Mouse (Mus musculus) ES-CJ7 (cell line): ENCODE measurements around the gene Kin.

Experiments used
- DNase-seq: peaks from one replicate; pipeline ENCODE4 v3.0.0; 2011; ENCODE audit warnings: low read depth, low spot score

The Kin gene

DNA sequence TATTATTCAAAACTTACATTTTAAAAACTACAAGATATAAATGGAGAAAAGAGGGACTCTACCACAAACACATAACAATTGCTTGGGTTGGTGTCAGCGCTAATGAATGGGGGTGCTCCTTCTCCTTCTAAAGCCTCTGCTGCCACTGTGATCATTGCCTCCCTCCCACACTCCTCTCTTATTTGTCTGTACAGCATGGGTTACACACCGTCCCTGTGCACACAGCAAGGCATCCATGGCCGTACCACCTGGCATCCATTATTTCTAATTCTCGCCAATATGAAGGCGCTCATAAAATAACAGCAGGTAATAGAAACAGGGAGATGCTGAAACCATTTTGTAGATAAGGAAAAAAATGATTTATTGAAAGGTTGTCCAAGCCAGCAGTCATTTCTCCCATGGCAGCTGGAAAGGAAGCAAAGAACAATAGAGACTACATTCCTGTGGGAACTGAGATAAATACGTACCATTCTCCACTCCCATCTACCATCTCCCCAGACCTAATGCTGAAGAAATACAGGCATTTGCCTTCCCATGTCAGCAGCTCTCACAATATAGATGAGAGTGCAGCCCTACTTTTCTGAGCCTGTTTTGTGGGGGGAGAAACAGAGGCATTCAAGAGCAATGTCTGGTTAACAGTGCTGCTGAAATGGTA lies 28.3 kb downstream of the Kin start:
- no peak for DNase-seq

DNA sequence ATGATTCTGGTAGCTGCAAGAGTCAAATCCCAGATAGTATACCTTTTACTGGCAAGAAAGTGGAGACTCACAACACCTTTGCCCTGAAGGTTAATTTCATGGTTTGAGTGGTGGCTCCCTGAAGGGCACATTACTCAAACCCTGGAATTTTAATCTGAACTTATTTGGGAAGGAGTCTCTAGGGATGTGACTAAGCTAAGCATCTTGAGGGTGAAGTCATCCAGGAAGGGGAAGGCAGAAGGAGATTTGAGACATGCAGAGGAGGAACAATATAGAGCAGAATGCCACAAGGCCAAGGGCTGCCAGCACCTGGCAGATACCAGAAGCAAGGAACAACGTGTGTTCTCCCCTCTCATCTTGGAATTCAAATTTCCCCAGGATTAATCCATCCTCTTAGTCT lies 38.4 kb downstream of the Kin start:
- no peak for DNase-seq

DNA sequence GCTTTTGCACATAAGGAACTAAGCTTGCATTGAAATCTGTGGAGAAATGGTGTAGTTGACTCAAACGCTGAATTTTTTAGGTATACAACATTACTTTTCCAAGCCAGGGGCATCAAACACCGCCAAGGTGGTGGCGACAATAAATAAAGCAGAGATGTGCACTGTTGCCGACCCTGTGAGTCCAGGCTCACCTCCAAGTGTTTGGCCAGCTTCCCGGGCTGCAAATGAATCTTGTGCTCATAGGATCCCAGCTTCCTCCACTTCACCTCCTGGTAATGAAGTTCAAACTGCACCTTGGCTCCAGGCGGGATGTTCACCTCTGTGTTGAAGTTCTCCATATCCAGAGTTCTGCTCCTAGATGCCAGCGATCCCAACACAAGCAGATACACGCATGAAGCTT lies 38.9 kb downstream of the Kin start:
- no peak for DNase-seq

DNA sequence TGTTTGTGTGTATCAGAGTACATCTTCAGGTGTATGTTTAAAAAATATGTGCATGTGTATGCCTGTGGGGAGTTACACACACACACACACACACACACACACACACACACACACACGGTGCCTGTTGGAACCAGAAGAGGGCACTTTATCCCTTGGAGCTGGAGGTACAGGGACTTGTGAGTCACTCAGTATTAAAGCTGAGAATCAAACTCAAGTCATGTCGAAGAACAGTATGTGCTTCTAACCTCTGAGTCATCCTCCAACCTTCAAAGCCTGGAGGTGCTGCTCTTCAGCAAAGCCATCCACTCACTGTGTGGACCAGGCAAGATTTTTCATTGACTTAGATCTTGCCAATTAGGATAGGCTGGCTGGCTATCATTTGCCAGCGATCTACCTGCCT lies 41.4 kb downstream of the Kin start:
- DNase-seq: no peak

DNA sequence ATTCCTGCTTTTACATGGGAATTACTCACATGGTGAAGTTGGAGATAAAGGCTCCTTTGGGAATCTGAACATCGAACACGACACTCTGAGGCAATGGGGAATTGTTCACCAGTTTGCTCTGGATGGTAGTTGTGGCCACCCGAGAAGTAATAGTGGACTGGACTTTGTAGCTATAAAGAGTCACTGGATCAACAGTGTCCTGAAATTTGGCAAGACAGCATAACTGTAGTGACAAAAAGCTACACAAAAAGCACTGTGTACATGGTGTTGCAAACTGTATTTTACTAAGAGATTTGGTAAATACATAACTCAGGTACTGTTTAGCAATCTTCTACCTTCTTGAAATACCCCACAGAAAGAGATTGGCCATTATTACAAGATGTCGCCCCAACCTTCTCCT lies 45.7 kb downstream of the Kin start:
- DNase-seq: no peak

DNA sequence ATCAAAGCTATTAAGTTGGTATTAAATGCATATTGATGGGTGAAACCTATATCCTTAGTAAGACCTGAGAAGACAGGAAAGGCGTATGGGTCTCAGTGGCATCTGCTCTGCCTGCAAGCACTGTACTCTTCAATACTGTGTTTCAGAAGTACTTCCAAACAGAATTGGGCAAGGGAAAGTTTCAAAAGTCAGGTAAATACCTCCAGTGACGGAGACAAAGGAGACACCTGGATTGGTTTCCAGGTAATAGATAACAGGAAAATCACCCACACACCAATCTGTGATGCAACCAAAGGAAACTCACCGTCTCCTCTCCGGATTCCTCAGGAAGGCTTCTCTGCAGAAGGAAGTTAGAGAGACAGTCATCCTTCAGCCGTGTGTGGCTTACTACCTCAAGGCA lies 47.1 kb downstream of the Kin start:
- DNase-seq: no peak

DNA sequence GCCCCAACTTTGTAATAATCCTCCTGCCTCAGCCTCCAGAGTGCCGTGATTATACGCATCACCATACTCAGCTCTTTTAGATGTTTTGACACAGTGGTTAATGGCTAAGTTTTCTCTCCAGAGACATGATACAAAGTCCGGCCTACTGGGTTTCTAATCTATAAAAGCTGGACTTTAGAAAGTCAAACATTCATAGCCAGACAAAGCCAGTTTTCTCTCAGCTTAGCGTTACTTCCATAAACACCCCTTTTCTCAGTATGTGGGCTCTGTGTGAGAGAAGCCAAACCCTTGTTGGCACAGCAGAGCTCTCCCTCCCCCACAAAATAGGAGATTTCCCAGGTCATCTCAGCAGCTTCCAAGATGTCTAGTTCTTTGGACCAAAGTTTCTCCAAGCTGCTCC lies 48.2 kb downstream of the Kin start:
- no peak for DNase-seq

DNA sequence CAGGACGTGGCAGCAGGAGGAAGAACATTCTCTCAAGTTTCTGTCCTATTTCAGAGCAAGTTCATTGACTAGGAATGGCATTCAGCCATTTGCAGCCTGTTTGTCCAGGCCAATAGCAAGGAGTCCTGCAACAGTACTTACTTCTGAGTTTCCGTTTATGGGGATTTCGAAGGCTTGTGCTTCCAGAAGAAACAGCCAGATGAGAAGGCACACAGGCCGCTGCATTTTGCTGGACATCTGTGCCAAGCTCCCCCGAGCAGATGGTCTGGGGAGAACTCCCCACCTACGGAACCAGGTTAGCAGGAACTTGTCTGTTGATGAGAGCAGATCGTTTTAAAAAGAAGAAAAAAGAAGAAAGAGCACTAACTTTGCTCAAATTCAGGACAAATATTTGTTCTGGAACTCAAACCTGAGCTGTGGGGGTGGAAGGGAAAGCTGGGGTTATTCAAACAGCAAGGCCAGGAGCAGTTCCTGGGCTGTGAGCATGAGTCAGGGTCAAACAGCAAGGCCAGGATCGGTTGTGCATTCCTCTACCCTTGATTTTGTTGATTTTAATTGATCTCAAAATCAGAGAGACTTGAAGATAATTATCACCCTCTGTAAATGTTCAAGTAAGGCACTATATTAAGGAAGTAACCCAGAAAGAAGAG lies 50.1 kb downstream of the Kin start:
- DNase-seq: no peak

DNA sequence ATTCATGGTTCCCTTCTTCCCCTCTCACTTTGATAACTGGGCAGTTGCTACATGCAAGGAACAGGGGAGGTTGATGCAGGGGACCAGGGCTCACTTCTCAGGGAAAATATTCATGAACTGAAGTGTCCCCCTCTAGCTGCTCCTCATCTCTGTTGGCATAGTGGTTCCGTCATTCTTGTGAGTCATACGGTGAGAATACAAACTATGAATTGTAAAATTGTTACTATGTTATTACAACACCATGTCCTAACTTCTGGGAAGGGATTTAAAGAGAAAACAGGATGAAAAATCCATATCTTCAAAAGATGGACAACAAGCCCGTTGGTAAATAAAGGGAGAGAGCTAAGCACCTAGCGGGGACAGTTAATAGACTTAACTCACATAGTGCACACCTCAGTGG lies 50.9 kb downstream of the Kin start, which contains the start of gene Itih2:
Gene Itih2 (minus strand): TSS at position 101 of the 400 bp plus-strand sequence.
- no peak for DNase-seq

DNA sequence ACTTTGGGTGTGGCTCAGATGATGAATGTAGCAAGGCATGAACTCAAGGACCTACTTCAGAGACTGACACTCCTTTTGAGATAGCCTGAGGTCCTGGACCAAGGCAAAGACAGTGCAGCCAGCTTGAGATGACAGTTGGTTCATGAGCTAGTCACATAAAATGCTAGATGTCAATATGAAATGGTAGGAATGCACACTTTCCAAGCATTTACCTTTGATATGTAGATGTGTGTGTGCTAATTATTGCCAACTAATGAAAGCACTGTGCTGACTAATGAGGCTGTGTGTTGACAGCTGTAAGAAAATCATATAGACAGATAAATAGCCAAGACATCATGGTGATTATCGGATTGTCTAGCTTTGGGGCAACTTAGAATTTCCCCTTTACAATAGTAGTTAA lies 51.7 kb downstream of the Kin start:
- DNase-seq: no peak

DNA sequence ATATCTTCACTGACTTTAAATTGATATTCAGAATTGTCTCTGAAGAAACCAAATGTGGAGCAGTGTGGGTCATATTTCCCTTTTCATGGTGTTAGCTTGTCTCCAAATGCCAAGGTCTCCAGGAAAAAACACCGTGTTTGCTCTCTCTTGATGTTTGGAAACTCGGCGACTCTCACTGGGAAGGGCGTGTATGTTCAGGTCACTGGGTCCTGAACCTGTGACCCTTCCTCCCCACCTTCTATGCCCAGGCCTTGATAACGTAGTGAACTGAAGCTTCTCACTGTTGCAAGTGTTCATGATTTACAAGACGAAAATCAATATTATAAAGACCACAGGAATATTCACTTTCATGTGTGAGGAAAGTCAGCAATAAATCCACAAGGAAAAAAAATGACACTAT lies 53.5 kb downstream of the Kin start:
- DNase-seq: no peak

DNA sequence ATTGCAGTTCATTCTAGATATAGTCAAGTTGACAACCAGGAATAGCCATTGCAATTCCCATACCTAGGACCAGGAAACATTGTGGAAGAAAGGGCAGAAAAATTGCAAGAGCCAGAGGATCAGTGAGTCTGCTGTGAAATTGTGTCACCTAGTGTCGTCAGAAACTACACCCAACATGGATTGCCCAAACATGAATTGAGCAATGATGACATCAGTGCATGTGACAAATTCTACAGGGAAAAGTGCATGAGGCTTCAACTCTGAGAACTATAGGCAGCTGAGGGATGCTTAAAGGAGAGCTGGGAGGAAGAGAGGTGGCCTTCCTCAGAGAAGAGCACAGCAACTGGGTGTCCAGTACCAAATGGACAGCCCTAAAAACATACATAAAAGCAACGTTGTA lies 56.9 kb downstream of the Kin start:
- no peak for DNase-seq

DNA sequence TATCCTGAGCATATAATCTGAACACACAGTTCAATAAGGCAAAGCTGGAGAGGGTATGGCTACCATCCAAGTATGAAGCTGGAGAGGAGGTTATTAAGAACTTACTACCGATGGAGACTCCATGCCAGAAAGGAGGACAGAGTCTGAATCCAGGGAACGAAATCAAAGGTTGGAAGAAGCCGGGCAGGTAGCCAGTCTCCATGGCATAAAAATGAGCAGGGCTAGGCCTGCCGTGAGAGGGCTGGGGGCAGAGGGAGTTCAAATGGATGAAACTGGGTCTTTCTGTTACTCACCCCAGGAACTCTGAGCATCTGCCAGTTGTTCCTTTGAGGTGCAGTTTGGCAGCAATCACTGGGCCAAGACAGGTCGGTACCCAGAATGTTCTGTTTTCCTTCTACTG lies 60.1 kb downstream of the Kin start:
- DNase-seq: no peak
